Mouse (Mus musculus) heart, adult 9 months (tissue): ENCODE results near the gene Mmd.

ENCODE experiments used
- DNase-seq, 2 experiments: peaks; one replicate each; pipeline ENCODE4 v3.0.0; 2022; ENCODE audit warnings: low spot score in 2 of 2

Gene Mmd

DNA sequence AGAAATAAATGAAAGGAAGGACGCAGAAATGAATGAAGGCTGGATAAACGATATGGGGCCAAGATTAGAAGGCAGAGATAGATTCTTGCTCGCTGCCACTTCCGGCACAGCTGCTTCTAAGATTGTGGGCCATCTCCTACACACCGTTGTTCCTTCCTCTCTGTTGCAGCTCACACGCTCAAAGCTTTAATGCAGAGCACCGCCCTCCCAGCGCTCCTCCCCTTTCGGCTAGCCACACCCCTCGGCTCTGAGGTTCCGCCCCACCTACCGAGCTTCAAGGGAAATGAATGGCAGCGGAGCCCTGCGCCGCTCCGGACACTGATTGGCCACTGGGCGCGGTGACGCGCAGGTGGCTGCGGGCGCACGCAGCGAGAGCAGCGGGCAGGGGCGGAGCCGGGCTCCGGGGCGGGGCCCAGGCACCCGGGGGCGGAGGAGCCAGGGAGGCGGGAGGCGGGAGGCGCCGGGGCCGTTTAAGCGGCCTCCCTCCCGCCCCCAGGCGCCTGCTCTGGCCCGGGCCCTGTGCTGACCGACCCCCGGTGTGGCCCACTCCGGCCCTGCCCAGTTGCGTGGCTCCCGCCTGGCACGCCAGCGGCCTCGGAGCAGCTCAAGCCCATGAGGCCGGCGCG lies at the start of gene Mmd:
Mmd (plus strand) TSS at position 432 of the 626 bp plus-strand sequence.
- DNase-seq = peak; percentile 98 to 99

- DNase-seq = no peak
These were observed 48.4 kb upstream of the Mmd start for GRCm38 (mm10) chr11:90200826-90201225.

DNA sequence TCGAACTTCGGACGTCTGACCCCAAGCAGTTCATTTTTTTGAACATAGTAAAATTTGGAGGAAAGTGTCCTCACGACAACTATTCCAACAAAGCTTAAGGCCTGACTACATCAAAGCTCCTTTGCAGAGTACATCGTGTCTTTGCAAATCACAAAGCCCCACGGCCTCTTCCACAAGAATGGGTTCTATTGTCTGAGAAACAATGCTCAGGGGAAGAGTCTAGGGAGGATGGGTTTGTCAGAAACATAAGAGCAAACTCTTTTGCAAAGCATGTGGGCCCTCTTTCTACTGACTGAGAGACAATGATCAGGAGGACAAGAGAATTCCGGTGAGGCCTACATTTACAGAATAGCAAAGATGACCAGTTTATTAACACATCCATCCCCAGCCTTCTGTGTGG lies 35.0 kb upstream of the Mmd start:
- no peak for DNase-seq

DNA sequence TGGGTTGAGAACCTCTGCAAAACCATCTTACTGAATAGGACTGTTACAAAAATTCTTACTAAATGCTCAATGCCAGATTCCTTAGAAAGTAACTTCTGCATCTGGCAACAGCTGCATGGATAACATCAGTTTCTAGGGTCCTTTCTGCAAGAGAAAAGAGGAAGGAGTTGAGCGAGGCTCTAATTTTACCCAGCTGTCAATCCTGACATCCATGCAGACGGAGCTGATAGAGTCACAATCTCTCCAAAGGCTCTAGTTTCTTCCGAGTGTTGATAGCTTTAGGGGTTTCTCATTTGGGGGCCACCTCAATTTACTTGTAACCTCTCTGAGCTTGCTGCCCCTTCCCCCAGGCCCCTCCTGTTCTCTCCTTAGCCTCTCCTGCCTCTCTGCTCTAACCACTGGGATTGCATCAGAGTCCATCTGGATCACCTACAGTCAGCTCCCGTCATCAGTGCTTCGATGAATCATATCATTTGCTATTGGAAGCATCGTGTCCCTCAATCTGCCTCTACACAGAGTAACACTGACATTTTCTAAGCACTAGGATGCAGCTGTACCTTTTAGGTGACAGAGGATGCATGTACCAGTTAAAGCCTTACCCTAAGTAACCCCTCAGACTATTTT lies 29.1 kb upstream of the Mmd start:
- DNase-seq = no peak

DNA sequence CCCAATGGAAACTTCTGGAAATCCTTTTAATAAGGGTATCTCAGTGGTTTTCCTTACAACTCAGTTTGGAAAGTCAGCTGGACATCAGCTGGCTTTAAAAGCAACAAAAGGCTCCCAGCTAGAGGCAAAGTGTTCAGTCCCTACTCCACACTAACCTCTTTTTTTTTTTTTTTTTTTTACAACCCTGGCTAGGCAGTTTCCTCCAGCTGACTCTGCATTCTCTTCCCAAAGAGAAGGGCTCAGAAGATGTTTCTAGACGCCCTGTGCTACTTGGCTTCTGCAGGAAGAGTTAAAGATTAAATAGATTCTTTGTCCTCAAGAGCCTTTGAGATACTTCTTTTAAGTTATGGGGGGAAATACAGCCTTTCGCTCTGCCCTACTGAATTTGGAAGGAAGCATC lies 28.5 kb upstream of the Mmd start:
- DNase-seq = no peak

- DNase-seq = peak; percentile 33 to 48
These were observed 24.3 kb upstream of the Mmd start for GRCm38 (mm10) chr11:90224914-90225470.

DNA sequence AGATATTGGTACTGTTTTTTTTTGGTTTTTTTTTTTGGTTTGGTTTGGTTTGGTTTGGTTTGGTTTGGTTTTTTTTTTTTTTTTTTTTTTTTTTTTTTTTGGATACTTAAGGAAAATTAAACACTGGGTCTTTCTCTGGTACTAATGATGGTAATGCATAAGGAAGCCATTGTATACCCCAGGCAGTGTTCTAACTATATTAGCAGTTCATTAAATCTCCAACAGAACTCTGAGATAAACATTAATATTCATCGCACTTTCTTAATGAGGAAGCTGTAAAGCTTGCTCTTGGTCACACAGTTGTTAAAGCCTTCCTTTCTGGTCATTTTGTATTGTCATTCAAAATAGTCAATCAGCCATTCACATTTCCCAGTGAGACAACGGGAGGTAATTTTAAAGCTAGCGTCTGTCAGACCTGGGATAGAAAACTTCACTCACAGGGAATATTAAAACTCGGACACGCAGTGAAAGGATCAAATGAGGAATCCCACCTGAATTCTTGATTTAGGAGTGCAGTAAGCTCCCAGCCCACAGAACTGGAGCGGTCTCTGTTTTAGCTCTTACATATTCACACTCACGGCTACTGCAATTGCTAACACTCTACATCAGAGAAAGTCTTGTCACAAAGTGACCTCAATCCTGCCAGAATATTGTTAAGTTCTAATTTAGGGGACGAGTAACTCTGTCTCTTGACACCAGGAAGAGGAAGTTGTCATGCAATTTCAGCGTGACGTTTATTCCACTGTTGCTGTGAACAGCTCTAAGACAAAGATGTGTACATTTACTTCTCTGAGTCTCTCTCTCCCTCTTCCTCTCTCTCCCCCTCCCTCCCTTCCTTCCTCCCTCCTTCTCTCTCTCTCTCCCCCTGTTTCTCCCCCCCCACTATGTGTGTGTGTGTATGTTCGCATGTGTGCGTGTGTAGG lies 22.0 kb upstream of the Mmd start:
- DNase-seq = no peak

- DNase-seq = no peak
These were observed 20.9 kb upstream of the Mmd start for GRCm38 (mm10) chr11:90228251-90228949.

DNA sequence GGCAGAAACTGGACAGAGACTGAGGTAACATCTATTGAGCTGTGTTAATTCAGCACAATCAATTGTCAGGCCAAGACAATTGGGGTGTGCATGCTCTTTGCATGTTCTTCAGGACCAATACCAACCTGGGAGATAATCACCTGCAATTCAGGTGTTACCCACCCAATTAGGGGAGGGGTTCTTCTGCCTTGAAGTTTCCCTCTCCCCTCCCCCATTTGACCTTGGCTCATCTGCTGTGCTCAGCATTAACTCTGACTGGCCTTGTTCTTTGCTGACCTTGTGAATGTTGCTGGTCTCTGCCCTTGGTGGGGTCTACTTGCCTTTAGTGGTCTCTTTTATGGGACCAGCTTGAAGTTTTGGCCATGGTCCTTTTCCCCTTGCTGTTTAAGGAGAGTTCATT lies 19.5 kb upstream of the Mmd start:
- no peak for DNase-seq

DNA sequence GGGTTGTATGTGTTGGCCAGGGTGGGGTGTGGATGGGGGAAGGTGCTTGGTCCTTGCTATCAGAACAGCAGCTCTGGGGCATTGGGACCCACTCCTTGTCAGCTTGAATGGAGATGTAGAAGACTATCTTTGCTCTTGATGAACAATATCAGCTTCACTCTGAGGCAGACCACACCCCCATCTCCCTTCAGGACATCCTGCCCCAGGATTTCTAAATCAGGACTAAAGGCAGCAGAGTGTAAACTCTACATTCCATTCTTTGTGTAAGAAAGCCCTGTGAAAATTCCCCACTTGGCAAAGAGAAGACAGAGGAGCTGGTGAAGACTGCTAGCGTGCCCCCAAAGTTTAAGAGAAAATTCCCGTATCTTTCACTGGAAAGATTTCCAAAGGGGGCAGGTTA lies 18.6 kb upstream of the Mmd start:
- no peak for DNase-seq

- no peak for DNase-seq
These were observed 17.6 kb upstream of the Mmd start for GRCm38 (mm10) chr11:90231631-90232030.

DNA sequence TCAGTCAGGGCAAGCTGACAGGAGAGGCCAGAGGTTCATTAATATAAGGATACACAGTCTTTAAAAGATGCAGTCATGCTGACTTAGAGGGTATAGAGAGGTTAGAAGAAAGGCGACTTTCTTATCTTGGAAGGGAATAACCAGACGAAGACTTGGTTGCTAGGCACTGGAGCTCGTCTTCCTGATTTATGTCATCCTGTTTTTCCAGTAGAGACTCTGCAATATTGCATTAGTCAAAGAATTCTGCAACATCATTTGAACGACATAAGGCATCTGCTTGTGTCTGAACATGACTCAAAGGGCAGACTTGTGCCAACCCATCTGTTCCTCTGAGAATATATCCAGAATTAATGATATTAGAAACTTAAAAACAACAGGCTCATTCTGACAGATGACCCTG lies 16.6 kb upstream of the Mmd start:
- DNase-seq = no peak

GRCm38 (mm10) chr11:90235221-90235620 lies 14.0 kb upstream of the Mmd start:
- no peak for DNase-seq

GRCm38 (mm10) chr11:90237616-90238015 lies 11.6 kb upstream of the Mmd start:
- no peak for DNase-seq

- no peak for DNase-seq
These were observed 10.6 kb upstream of the Mmd start for GRCm38 (mm10) chr11:90238657-90239056.

DNA sequence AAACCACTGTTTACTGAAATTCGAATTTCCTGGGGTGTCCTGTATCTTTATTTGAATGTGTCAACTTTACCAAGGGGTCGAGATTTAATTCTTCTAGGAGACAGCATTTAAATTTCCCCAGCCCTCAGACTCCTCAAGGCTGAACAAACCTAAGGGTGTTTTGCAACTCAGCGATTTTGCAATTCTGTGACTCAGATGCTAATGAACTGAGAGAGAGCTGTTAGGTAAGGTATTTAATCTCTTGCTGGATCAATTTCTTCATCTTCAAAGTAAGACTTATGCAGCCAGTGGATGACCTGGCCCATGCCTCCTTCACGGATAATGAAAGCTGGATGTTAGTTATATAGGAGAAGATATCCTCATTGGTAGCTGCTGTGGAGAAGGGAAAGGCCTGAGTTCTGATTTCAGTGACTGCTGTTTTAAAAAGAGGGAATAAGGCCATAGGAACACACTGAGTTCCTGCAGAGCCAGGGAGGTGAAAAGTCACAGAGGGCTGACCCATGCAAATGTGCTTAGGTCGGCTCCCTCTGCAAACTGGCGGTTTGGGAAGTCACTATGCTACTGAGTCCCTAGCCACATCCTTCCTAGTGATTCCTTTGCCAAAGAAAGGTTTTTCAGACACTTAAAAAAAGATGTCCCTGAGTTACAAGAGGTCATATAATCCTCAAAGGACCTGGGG lies 8.5 kb upstream of the Mmd start:
- no peak for DNase-seq

DNA sequence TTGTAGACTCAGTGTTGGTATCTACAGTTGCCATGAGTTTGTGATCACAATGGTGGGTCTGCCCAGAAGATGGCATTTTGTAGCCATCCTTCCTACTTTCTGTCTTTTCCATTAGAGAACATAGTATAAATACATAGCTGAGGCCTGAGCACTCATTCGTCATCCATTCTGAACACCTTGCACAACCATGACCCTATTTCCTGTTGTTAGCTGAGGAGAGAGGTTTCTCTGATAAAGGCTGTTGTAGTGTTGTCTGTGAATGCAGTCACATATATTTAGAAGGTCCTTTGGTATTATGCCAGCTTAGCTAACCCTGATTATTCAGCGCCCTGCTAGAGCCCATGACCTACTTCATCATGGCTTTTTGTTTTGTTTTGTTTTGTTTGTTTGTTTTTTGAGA lies 7.4 kb upstream of the Mmd start:
- no peak for DNase-seq

GRCm38 (mm10) chr11:90243300-90243699 lies 6.0 kb upstream of the Mmd start:
- DNase-seq = no peak

DNA sequence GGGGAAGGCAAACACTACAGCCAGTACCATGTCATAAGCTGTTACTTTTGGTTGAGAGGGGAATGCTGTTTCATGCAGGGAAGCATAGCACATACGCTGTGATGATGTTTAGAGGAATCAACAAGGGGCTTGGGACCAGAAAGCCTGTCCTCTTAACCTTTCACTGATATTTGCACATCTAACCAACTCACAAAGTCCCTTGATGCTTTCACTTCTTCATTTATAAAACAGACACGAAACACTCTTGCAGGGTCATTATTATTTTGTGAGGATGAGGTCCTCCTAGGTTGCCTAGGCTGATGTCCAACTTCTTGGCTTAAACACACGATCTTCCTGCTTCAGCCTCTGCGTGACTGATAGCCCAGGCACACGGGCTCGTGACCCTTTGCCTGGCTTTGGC lies 3.6 kb upstream of the Mmd start:
- DNase-seq = no peak

GRCm38 (mm10) chr11:90246676-90247075 lies 2.6 kb upstream of the Mmd start:
- no peak for DNase-seq

DNA sequence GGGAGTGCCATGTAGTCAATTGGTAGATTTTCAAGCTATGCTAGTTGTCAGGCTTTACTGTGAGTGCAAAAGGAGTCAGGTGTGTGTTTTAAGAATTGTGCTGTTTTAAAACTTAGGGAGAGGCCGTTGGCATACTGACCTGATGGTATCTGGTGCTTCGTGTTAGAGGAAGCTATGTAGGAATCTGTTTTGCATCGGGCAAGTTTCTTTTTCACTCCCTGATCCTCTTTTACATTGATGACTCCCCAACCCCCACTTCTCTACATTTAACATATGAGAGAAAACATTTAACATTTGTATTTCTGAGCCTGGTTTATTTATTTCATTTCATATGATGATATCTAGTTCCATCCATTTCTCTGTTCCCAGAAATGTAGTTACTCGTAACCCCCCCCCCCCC lies 1.5 kb upstream of the Mmd start:
- no peak for DNase-seq
